Mouse (Mus musculus) forebrain, embryonic 13.5 days (tissue): ENCODE measurements around the gene L3hypdh. TPM values are rescaled to one million over a fixed set of nuclear protein-coding genes. Genes with fewer than 3 reads are reported as not detected.

Experiments used
- ATAC-seq: fragments of 200-750 bp; cut with Nextera tagmentation; 2 replicates; pipeline ENCODE4 v1.8.0; 2017
- H3K27ac ChIP-seq: fragments of 300-500 bp; sonication (generic); 2 replicates; pipeline ENCODE4 v1.5.1; 2015; ENCODE audit warnings: inconsistent platforms, mild to moderate bottlenecking, moderate library complexity
- H3K27me3 ChIP-seq: fragments of 300-500 bp; sonication (generic); 2 replicates; pipeline ENCODE4 v1.6.1; 2015; ENCODE audit warnings: mild to moderate bottlenecking, inconsistent platforms
- H3K36me3 ChIP-seq: fragments of 300-500 bp; sonication (generic); 2 replicates; pipeline ENCODE4 v1.6.1; 2015; ENCODE audit warnings: mild to moderate bottlenecking, inconsistent platforms; ENCODE audit not compliant: poor library complexity, severe bottlenecking
- H3K4me1 ChIP-seq: fragments of 300-500 bp; sonication (generic); 2 replicates; pipeline ENCODE4 v1.6.1; 2015; ENCODE audit warnings: inconsistent platforms
- H3K4me2 ChIP-seq: fragments of 300-500 bp; sonication (generic); 2 replicates; pipeline ENCODE4 v1.6.1; 2015; ENCODE audit warnings: inconsistent platforms, mild to moderate bottlenecking, moderate library complexity
- H3K4me3 ChIP-seq: fragments of 300-500 bp; sonication (generic); 2 replicates; pipeline ENCODE4 v1.5.1; 2015; ENCODE audit warnings: mild to moderate bottlenecking, inconsistent platforms
- H3K9ac ChIP-seq: fragments of 300-500 bp; sonication (generic); 2 replicates; pipeline ENCODE4 v1.6.1; 2015; ENCODE audit warnings: mild to moderate bottlenecking, inconsistent platforms
- H3K9me3 ChIP-seq: fragments of 300-500 bp; sonication (generic); replicated peaks from 2 replicates; pipeline ENCODE4 v1.6.1; 2016; ENCODE audit warnings: inconsistent platforms
- WGBS: fragments of 180-500 bp; shearing (Covaris S2); methylation state at CpG from one replicate; pipeline ENCODE4 v1.1.7; 2015; 5-methylcytosine and 5-hydroxymethylcytosine counted together
- polyA plus RNA-seq: library from polyadenylated mRNA; unstranded; fragments of >200 nt; fragmentation: Nextera tagmentation; extraction: Ambion mirVana; gene quantifications from 2 replicates; pipeline ENCODE4 v1.2.1, GENCODE M21; 2015

Gene L3hypdh
- polyA plus RNA-seq, 1 experiment from 2014 or later = 6.9 TPM

GRCm38 (mm10) chr12:72084261-72085023 is 797 bp downstream of the L3hypdh start:
- Histone ChIP-seq H3K4me3 (peak overlapping the region; percentile 57), H3K36me3 (no peaks in the 10 kb centered on the region), H3K9me3 (no peaks in the 10 kb centered on the region), H3K27me3 (no peaks in the 10 kb centered on the region), H3K9ac (peak overlapping the region; percentile 77), H3K27ac (peak overlapping the region; percentile 94), H3K4me2 (peak overlapping the region; percentile 76), H3K4me1 (peaks cover 38% of the 10 kb centered on the region)
- ATAC-seq = peak; percentile 6
- WGBS = 4% methylated on average over 46 of the region's 46 CpGs

GRCm38 (mm10) chr12:72083265-72083664 is 2.0 kb downstream of the L3hypdh start:
- Histone ChIP-seq H3K4me1 (peaks cover 34% of the 10 kb centered on the region), H3K27ac (no peak overlapping the region), H3K9me3 (no peaks in the 10 kb centered on the region), H3K36me3 (no peaks in the 10 kb centered on the region), H3K4me3 (no peak overlapping the region), H3K9ac (no peak overlapping the region), H3K27me3 (no peaks in the 10 kb centered on the region), H3K4me2 (no peak overlapping the region)
- ATAC-seq = no peak
- 87% methylated on average over 9 of the region's 9 CpGs for WGBS

- no peak for ATAC-seq
Observed at GRCm38 (mm10) chr12:72082370-72082769, 2.9 kb downstream of the L3hypdh start.

GRCm38 (mm10) chr12:72081961-72082360 is 3.3 kb downstream of the L3hypdh start:
- no peaks in the 10 kb centered on the region for H3K36me3 ChIP-seq
- H3K27ac ChIP-seq = no peak overlapping the region
- ATAC-seq = no peak
- no peaks in the 10 kb centered on the region for H3K27me3 ChIP-seq
- WGBS = 77% methylated on average over 3 of the region's 3 CpGs
- H3K4me2 ChIP-seq = no peak overlapping the region
- H3K4me1 ChIP-seq = peaks cover 22% of the 10 kb centered on the region
- H3K4me3 ChIP-seq = no peak overlapping the region
- no peak overlapping the region for H3K9ac ChIP-seq
- H3K9me3 ChIP-seq = no peaks in the 10 kb centered on the region

More at GRCm38 (mm10) chr12:72082370-72082769, 2.9 kb downstream of the L3hypdh start:
- Histone ChIP-seq H3K4me1 (peaks cover 25% of the 10 kb centered on the region), H3K36me3 (no peaks in the 10 kb centered on the region), H3K27ac (no peak overlapping the region), H3K27me3 (no peaks in the 10 kb centered on the region), H3K4me3 (no peak overlapping the region), H3K4me2 (peak overlapping the region; percentile 27), H3K9me3 (no peaks in the 10 kb centered on the region), H3K9ac (no peak overlapping the region)
- 46% methylated on average over 18 of the region's 18 CpGs for WGBS

GRCm38 (mm10) chr12:72078248-72078647 is 7.0 kb downstream of the L3hypdh start:
- ATAC-seq = no peak
- Histone ChIP-seq H3K36me3 (0 out of 2 replicates have a peak, but pooled peaks cover 6% of the 10 kb centered on the region), H3K4me3 (no peak overlapping the region), H3K4me2 (no peak overlapping the region), H3K4me1 (peaks cover 5% of the 10 kb centered on the region; the same call in 1 of the 2 replicates), H3K27me3 (no peaks in the 10 kb centered on the region), H3K9ac (no peak overlapping the region), H3K9me3 (no peaks in the 10 kb centered on the region), H3K27ac (no peak overlapping the region)
- 91% methylated on average over 3 of the region's 3 CpGs for WGBS

GRCm38 (mm10) chr12:72070327-72071269 is 14.6 kb downstream of the L3hypdh start, which contains the start of gene Gpr135:
TSS of gene Gpr135 (minus strand) at chr12:72071125.
- Histone ChIP-seq H3K9ac (peak within 1 kb of the TSS; percentile 80), H3K4me3 (peak within 1 kb of the TSS; percentile 74), H3K9me3 (no peaks in the 10 kb centered on the region), H3K4me2 (peak within 1 kb of the TSS; percentile 96), H3K27ac (peak within 1 kb of the TSS; percentile 82), H3K4me1 (peaks cover 13% of the 10 kb centered on the region), H3K27me3 (peaks cover 25% of the 10 kb centered on the region), H3K36me3 (0 out of 2 replicates have a peak, but pooled peaks cover 6% of the 10 kb centered on the region)
- WGBS = under 1% methylated on average over 94 of the region's 94 CpGs
- ATAC-seq = peak; percentile 89

GRCm38 (mm10) chr12:72069626-72070326 is 15.5 kb downstream of the L3hypdh start:
- Histone ChIP-seq H3K4me1 (peaks cover 13% of the 10 kb centered on the region), H3K36me3 (0 out of 2 replicates have a peak, but pooled peaks cover 4% of the 10 kb centered on the region), H3K27ac (0 out of 2 replicates have a peak overlapping the region, but pooled peaks have one; percentile 82), H3K9me3 (no peaks in the 10 kb centered on the region), H3K9ac (peak overlapping the region; percentile 80), H3K4me2 (peak overlapping the region; percentile 96), H3K27me3 (peaks cover 25% of the 10 kb centered on the region), H3K4me3 (peak overlapping the region; percentile 74)
- 4% methylated on average over 40 of the region's 40 CpGs for WGBS
- peak; percentile 31 for ATAC-seq

- Histone ChIP-seq H3K36me3 (no peaks in the 10 kb centered on the region), H3K27me3 (no peaks in the 10 kb centered on the region), H3K9me3 (no peaks in the 10 kb centered on the region), H3K4me3 (no peak overlapping the region), H3K4me2 (no peak overlapping the region), H3K4me1 (no peaks in the 10 kb centered on the region), H3K9ac (no peak overlapping the region), H3K27ac (no peak overlapping the region)
- ATAC-seq = no peak
- 87% methylated on average over 1 of the region's 1 CpGs for WGBS
Observed at GRCm38 (mm10) chr12:72057780-72058179, 27.5 kb downstream of the L3hypdh start.

GRCm38 (mm10) chr12:72053851-72054250 is 31.4 kb downstream of the L3hypdh start:
- WGBS = 23% methylated on average over 6 of the region's 6 CpGs
- no peaks in the 10 kb centered on the region for H3K4me1 ChIP-seq
- H3K4me2 ChIP-seq = no peak overlapping the region
- no peak overlapping the region for H3K4me3 ChIP-seq
- no peak overlapping the region for H3K9ac ChIP-seq
- no peaks in the 10 kb centered on the region for H3K36me3 ChIP-seq
- 0 out of 2 replicates have a peak, but pooled peaks cover 10% of the 10 kb centered on the region for H3K9me3 ChIP-seq
- no peak for ATAC-seq
- H3K27me3 ChIP-seq = no peaks in the 10 kb centered on the region
- H3K27ac ChIP-seq = no peak overlapping the region

- Histone ChIP-seq H3K4me1 (no peaks in the 10 kb centered on the region), H3K9me3 (0 out of 2 replicates have a peak, but pooled peaks cover 10% of the 10 kb centered on the region), H3K27ac (no peak overlapping the region), H3K36me3 (no peaks in the 10 kb centered on the region), H3K4me3 (no peak overlapping the region), H3K27me3 (no peaks in the 10 kb centered on the region), H3K4me2 (no peak overlapping the region), H3K9ac (no peak overlapping the region)
- 42% methylated on average over 6 of the region's 6 CpGs for WGBS
- no peak for ATAC-seq
Observed at GRCm38 (mm10) chr12:72053303-72053702, 31.9 kb downstream of the L3hypdh start.

- Histone ChIP-seq H3K4me1 (no peaks in the 10 kb centered on the region), H3K9ac (no peak overlapping the region), H3K9me3 (0 out of 2 replicates have a peak, but pooled peaks cover 10% of the 10 kb centered on the region), H3K36me3 (no peaks in the 10 kb centered on the region), H3K27ac (no peak overlapping the region), H3K4me2 (no peak overlapping the region), H3K27me3 (no peaks in the 10 kb centered on the region), H3K4me3 (no peak overlapping the region)
- 82% methylated on average over 6 of the region's 6 CpGs for WGBS
- no peak for ATAC-seq
Observed at GRCm38 (mm10) chr12:72052571-72052970, 32.7 kb downstream of the L3hypdh start.
